Mouse (Mus musculus) mouse embryonic stem cell (cell line): ENCODE data around the gene Cant1.

ENCODE experiments used
- in situ Hi-C, 2 experiments: fragments of 300-500 bp; cut with MboI; formaldehyde crosslinking; loops; 1 replicate in 1 of 2; 3 replicates in 1 of 2; pipeline ENCODE4 v1.14.3; 2019 to 2020; ENCODE audit warnings: low sequenced_read_pairs in 2 of 2, low pct_unique_long_range_greater_than_20kb in 1 of 2, mixed read lengths in 1 of 2; ENCODE audit not compliant: unreplicated experiment in 1 of 2

Gene Cant1

DNA sequence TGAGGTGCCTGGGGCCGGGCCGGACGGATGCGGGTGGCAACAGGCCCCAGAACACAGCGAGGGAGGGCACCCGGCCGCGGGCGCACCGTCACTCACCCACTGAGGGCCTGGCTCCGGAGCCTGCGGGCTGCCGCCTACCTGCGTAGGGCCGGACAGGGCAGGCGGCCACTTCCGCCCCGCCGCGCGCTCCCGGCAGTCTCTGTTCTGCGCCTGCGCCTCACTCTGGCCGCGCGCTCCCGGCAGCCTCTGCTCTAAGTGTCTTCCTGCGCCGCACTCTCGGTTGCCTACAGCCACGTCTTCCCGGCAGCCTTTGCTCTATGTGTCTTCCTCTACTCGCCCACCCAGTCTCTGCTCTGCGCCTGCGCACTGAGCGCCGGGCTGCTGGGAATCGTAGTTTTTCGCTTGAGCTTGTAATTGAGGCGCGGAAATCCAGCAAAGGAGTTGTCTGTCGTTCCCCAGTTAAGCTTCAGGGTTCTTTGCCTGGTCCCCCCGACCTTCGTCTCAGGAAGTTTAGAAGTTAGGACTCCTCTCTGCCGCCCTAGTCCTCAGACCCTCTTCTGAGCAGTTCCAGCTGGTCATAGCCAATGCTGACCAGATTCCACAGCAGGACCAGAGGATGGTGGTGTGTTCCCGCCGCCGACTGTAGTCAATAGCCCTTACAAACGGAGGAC, at the start of gene Cant1:
TSS of gene Cant1 (minus strand) at position 253 of the 671 bp plus-strand sequence.
- in situ Hi-C loops: no loop called here

DNA sequence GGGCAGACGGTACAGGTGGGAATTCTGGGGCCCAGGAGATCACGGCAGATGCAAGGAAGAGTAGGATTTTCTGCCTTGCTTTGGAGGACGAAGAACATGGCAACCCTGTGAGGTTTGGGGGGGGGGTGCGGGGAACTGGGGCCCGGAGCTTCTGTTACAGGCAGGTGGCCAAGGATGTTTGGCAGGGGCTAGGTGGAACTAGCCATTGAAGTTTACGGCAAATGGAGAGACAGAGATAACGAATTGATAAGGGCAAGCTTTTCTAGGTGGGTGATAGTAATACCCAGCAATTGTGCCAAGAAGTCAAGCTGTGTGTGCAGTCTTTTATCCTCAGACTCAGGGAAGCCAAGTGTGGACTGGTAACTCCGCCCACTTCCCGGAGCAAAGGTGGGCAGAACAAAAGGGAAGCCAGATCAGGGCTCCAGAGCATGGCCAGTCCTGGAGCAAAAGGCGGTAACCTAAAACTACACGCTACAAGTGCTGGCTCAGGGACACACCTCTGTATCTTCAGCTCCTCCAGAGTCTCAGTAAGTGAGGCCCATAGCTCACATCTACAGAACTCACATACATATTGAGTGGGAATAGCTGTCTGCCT, 48.7 kb upstream of the Cant1 start:
- in situ Hi-C loops: no loop called here

DNA sequence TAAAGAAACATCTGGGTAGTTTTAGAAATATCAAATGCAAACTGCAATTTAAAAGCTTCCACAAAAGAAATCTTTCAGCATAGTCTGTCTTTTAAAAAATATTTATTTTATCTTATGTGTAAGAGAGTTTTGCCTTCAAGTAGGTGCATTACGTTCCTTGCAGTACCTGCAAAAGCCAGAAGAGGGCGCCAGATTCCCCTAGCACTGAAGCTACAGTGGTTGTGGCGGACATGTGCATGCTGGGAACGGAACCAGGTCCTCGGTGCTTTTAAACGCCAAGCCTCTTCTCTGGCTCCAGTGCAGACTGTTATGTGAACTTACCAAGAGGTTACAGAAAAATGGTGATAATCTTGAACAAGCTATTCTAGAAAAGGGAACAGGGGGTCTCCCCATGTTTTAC, 41.4 kb upstream of the Cant1 start:
- in situ Hi-C loops: no loop called here

DNA sequence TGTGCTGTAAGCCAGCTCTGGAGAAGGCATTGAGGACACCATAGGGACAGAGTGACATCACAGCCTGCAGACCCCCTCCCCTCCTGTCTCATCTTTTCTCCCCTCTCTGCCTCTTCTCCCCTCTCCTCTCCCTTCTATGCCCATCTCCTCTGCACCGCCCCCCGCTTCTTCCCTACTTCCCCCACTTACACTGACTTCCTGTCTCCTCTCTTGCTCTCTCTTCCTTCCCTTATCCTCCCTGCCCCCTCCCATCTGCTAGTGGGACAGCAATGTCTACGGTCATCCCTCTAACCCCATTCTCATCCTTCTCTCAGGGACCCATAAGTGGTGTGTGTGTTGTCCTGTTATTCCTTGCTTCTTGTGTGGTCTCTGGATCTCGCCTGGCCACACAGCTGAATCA, 40.6 kb upstream of the Cant1 start:
- in situ Hi-C loops: no loop called here

DNA sequence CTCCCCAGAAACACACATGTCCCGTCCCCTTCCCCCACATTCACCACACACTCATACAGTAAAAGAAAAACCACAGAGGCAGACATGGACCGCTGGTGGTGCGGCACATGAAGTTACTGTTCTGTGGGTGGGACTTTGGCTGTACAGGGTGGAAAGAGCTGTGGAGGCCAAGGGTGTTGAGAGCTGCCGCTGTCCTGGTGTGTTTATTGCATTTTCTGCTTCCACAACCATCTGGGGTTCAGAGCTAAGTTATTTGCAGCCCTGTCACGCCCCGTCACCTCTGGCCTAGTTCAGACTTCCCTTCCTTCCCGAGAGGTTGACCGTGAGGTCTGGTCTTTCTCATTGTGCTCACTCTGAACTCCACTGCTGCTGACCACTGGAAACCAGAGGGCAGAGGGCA, 40.2 kb upstream of the Cant1 start:
- in situ Hi-C loops: no loop called here

DNA sequence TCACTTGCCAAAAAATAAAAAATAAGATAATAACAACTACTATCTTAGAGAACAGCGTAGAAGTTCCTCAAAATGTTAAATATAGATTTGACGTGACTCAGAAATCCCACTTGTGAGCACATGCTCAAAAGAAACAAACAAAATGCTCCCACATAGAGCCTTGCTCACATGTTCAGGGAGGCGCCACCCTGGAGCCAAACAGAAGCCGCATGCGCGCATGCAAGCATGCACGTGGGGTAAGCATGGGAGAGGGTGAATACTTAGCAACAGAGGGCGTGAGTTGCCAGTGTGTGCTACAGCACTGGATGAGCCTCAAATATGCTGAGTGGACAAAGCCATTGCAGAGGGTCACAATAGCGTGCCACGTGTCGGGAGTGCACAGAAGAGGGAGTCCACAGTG, 38.1 kb upstream of the Cant1 start:
- in situ Hi-C loops: no loop called here

DNA sequence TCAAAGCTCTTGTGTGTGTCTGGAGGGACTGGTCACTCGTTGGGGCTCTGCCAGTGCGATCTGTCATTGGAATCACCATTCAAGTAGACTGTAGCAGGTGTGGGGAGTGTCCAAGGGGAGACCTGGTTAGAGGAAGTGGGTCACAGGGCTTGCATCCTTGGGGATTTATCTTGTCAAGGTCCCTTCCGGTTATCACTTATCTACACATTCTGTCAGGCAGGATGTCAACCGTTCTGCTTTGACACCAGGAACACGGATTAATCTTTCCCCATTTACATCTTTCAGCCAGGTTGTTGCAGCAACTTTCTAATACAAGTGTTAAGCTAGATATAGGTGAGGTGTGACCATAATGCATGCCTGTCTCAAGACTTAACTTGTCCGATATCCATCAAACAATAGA, 36.9 kb upstream of the Cant1 start:
- in situ Hi-C loops: no loop called here

DNA sequence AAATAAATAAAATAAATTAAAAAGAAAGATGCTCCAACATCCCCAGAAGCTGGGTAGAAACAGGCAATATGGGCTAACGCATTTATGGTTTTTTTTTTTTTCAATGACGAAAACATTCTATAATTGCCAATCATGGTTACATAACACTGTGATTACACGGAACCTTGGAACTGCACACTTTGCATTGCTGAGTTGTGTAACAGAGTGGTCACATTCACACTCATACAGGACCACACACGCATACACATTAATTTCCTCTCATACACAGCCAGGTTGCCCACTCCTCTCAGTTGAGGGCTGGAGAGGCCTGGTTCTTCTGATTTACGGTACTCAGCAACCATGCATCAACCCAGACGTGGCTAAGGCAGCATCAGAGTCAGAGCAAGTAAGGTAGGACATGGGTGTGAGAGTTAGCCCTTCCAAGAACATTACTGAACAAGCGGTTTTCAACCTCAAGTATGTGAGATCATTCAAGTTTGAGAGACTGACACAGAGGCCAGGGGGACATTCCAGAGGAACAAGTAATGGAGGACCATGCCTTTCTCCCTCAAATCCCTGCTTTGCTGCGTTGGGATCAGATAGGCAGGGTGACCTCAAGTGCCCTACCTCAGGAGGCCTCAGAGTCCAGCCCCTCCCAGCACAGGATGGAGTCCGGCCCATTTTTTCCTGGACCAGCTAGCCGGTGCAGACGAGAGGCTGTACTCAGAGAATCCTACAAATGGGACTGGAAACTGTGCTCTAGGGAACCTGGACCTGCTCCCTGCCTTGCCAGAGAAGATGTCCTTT, 35.2 kb upstream of the Cant1 start:
- in situ Hi-C loops: no loop called here

DNA sequence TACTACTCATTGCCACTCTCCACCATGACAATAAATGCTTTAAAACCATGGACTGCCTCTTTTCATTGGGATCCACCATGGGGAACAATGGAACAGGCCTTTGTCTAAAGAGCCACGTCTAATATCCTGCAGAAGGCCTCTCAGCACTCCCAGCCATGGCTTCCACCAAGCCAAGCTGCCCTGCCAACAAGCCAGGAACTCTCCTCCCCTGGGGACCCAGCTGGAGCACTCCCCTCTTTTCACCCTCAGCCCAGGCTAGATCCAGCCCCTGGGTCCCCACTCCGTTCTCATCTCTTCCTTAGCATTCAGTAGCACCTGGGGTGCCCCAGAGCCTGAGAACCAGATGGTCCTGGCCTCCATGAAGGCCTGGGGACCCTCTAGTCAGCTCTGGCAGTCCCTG, 34.1 kb upstream of the Cant1 start:
- in situ Hi-C loops: no loop called here

DNA sequence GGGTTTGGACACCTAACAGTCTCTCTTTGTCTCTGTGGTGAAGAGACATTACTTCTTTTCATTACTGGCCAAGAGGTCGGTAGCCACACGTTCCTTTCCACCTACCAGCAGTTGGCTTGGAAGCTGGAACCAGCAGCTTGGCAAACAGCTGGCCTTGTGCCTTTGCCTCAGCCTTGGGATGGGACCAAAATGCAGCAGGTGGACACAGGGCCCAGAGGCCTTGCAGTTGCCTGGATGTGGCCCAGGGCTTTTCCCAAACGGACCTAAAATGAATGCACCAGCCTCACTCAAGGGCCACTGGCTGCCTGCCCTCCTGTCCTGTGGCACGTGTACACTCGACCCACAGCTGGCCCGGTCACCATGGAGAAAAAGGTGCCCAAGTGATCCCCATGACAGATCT, 32.3 kb upstream of the Cant1 start:
- in situ Hi-C loops: no loop called here

DNA sequence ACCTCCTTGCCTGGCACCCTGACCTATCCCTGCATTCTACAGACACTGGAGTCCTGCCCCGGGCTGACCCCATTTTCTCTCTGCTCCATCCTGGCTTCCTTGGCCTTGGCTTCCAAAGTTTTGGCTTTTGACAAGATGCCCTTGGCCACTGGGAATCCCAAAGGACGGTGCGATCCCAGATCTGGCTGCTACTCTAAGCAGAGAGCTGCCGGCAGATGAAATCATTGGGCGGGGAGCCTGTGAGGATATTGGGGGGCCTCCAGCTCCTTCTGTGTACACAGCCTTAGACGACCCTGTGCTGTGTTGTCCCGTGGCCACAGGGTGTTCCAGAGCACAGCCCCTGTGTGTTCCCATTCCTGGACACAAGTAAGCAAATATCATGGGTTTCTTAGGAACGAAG, 29.5 kb upstream of the Cant1 start:
- in situ Hi-C loops: no loop called here

DNA sequence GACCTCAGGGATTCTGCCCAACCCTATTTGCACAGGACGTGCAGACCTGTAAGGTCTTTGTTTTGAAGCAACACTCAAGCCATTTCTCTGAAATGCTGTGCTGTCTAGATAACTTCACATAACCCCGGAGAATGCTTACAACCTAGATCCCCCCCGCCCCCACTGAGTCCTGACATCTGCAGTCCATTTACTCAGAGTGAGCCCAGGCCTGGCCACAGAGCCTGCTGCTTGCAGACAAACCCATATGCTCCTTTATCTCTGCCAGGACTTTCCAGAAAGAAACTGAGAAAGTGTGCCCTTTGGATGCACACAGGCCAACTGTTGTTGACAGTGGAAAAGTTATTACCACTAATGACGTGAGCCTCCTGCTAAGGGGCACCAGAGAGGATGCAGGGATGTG, 28.5 kb upstream of the Cant1 start:
- in situ Hi-C loops: no loop called here

DNA sequence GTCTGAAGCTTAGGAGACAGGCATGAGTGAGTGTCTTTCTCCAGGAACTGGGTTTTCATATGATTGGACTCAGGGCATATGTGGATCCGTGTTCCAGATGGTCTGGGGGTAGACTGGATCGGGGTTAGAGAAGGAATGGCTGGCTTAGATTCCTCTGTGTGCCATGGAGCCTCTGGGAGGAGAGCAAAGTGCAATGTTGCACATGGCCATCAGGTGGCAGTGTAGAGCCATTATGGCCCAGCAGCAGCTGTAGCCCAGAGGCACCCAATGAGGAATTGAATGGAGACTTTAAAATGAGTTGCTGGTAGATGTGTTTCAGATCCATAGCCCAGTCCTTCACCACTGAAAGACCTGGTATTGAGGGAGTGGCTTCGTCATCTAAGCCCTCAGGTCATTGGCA, 27.0 kb upstream of the Cant1 start:
- in situ Hi-C loops: no loop called here

DNA sequence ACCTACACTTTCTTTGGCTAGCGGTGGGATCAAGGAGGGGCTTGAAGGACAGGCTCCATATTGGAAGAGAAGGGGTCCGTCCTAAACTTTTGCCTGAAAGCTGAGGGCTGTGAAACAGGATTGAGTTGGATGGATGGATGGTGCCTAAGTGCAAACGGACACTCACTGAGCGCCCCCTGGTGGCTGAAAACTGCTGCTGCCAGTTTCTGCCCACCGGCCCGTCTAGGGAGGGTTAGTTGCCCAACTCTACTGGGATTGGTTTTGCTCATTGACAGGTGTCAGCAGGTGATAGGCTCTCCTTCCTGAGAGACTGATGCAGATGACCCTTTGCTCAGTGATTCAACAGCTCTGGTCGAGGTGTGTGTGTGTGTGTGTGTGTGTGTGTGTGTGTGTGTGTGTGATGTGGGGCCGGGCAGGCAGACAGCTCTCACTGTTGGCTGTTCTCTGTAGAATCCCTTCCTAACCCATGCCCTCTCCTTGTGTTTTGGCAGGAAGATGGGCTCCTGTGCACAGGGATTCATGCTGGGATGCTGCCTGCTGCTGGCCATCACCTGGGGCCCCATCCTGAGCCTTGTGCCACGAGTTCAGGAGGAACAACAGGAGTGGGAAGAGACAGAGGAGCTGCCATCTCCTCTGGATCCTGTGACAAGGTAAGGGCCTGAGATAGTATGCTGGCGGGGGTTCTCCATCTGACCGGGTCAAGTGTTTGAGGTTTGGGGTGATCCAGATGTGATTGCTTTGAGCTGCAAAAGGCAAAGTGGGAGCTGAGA, 24.5 kb upstream of the Cant1 start:
- in situ Hi-C loops: no loop called here

DNA sequence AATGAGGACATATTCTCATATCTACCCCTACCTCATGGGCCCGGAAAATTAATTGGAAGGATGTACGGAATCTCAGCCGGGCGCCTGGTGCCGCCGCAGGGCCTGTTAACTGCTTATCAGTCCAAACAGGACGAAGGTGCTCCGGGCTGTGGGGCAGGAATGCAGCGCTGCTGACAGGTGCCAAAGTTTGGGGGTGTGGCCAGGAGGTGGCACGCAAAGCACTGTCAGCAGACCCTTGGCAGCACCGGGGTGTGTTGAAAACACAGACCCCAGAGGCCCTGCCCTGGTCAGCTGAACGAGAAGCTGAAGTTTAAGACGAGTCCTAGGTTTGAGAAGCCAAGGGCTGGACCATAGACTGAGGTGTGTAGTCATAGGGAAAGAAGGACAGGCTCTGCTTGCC, 23.8 kb upstream of the Cant1 start:
- in situ Hi-C loops: no loop called here

DNA sequence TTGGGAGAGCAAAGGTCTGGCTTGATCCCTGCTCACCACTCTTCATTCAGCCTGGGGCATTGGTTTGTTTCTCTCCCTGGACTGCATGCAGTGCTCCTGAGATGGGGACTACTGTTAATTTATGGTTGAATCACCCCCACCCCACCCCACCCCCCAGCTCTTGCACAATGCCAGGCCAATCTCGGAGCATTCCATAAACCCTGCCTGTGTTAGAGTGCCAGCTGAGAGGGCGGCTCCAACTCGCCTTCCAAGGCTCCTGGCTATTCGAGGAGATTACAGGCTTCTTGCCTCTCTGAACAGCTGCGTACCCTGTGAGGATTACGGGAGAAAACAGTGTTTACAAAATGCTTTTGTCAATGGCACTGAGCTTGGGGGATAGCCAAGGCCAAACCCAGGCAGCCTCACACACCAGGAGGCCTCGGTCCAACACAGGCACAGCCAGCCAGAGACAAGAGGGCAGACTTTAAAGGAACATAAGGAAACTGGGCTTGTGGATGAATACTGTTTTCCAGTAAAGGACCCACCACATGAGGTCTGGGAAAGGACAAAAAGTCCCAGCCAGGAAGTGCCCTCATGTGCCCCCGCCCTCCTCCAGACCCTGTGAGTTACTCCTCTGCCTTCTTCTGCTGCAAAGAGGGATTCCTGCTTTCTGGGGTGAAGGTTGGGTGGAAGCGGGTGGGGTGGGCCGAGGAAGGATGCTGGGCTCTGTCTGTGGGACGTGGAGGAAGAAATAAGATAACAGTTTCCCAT, 20.0 kb upstream of the Cant1 start:
- in situ Hi-C loops: no loop called here

DNA sequence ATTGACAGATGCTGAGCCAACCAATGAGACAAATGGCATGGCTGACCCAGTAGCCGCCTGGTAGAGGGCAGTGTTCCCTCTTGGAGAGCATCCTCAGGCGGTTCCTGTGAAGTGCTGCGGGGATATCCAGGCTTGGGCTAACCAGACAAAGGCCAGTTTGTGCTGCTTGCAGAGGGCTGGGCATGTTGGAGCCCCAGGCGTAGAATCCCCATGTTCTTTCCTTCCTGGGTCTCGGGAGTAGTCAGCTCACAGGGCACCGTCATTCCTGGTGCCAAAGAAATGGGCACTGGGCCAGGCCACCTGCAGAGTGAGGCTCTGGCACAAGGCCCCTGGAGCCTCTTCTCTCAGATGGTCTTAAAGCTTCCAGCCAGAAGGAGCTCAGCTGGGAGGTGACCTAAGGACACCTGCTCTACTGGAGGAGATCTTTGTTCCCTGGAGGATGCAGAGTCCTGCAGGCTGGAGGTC, 17.6 kb upstream of the Cant1 start:
- in situ Hi-C loops: no loop called here

DNA sequence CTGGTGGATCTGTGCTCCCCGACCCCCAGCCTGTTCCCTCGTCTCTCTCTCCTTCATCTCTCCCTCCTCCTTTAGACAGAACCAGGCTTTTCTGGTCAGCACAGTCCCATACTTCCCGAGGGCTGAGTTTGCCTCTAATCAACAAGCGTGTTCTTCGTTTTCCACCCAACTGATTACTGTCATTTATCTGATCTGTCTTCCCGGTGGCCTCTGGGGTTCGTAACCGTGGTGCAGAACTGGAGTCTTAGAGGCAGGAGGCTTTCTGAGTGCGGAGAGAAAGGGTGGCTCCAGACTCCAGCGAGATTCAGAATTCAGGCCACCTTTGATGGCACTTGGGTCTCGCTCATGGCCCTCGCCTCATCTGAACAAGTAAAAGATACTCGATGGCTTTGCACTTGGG, 15.2 kb upstream of the Cant1 start:
- in situ Hi-C loops: no loop called here
